In the genomic region with DNA sequence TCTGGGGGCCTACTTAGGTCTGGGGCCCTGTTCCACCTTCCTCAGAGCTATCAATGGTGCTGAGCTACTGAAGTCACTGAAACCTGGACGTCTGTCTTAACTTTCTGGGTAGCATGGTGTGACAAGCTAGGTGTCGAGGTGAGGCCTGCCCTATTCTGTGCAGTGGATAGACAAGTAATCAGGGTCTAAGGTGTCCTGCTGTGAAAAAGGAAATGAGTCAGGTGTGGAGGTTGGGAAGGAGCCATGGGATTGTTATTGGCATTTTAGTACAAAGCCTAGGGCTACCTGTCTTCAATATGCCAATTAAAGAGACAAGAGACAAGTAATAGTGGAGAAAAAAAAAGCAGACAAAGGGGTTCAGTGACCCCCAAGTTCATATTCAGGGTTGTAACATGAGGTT, we compare ENCODE assay signal across 16 mouse cellular contexts.
"Had no signal": no experiment of that assay in that cellular context is flagged by ENCODE, and none has a peak within 500 bp of the region (broad histone marks: within the 10 kb centered on the region; RNA-seq: fewer than 3 reads in every experiment).

No protein-coding gene starts in this region.

- H3K9ac ChIP-seq: lung, embryonic 15.5 days; midbrain, embryonic 13.5 days; midbrain, embryonic 15.5 days; neural tube, embryonic 12.5 days had no signal

- H3K4me3 ChIP-seq: lung, embryonic 15.5 days; megakaryocyte, embryonic 14.5 days; midbrain, embryonic 13.5 days; midbrain, embryonic 15.5 days; neural tube, embryonic 12.5 days had no signal

- H3K36me3 ChIP-seq: lung, embryonic 15.5 days; midbrain, embryonic 13.5 days; midbrain, embryonic 15.5 days; neural tube, embryonic 12.5 days had no signal

- DNase-seq: lung, adult 2 months; lung, postnatal 14 days; lung, postnatal 36 days; right cerebral cortex, postnatal 14 days; spleen, adult 18-20 months; thymus, adult 18-20 months; thymus, postnatal 14 days; thymus, postnatal 36 days had no signal

- H3K27ac ChIP-seq: lung, embryonic 15.5 days; macrophage; midbrain, embryonic 13.5 days; midbrain, embryonic 15.5 days; neural tube, embryonic 12.5 days had no signal

- H3K27me3 ChIP-seq: lung, embryonic 15.5 days; midbrain, embryonic 13.5 days; midbrain, embryonic 15.5 days; neural tube, embryonic 12.5 days had no signal

- H3K9me3 ChIP-seq: lung, embryonic 15.5 days; megakaryocyte, embryonic 14.5 days; midbrain, embryonic 13.5 days; midbrain, embryonic 15.5 days; neural tube, embryonic 12.5 days had no signal

- H3K4me2 ChIP-seq: lung, embryonic 15.5 days; midbrain, embryonic 11.5 days; midbrain, embryonic 13.5 days; midbrain, embryonic 15.5 days; neural tube, embryonic 12.5 days had no signal

- H3K4me1 ChIP-seq: lung, embryonic 15.5 days; megakaryocyte, embryonic 14.5 days; midbrain, embryonic 13.5 days; midbrain, embryonic 15.5 days; neural tube, embryonic 12.5 days had no signal

- ATAC-seq: lung, postnatal 0 days; midbrain, embryonic 13.5 days; midbrain, embryonic 15.5 days had no signal
